Mouse (Mus musculus) myocyte (in vitro differentiated cells): ENCODE measurements at regions not wholly inside any gene's neighbourhood (a gene's known extent, or its start where the extent isn't known, plus 50 kb on each side); places are given as distances from the start of the nearest gene placed in this dataset.

Experiments used
- E2F4 ChIP-seq: IDR thresholded peaks from one replicate; pipeline ENCODE4 v1.6.1; 2011; ENCODE audit warnings: mild to moderate bottlenecking, control low read depth, moderate library complexity; ENCODE audit not compliant: insufficient read depth
- MAX ChIP-seq: IDR thresholded peaks from one replicate; pipeline ENCODE4 v1.6.1; 2011; ENCODE audit warnings: low read depth, mild to moderate bottlenecking, control low read depth
- MYOD1 ChIP-seq, 3 experiments: IDR thresholded peaks; one replicate each; pipeline ENCODE4 v1.6.1; 2011; ENCODE audit warnings: control low read depth in 2 of 3, low read depth in 2 of 3, mild to moderate bottlenecking in 2 of 3, moderate library complexity in 1 of 3; ENCODE audit not compliant: insufficient read length in 2 of 3, control insufficient read depth in 1 of 3
- MYOG ChIP-seq, 3 experiments: IDR thresholded peaks; one replicate each; pipeline ENCODE4 v1.6.1; 2011; ENCODE audit warnings: control low read depth in 2 of 3, low read depth in 2 of 3, mild to moderate bottlenecking in 2 of 3; ENCODE audit not compliant: insufficient read length in 2 of 3, control insufficient read depth in 1 of 3, insufficient read depth in 1 of 3
- POLR2A ChIP-seq: IDR thresholded peaks from one replicate; pipeline ENCODE4 v1.6.1; 2011; ENCODE audit warnings: low read depth, mild to moderate bottlenecking, control low read depth, moderate library complexity; ENCODE audit not compliant: insufficient read length
- POLR2AphosphoS2 ChIP-seq: IDR thresholded peaks from one replicate; pipeline ENCODE4 v1.6.1; 2011; ENCODE audit warnings: low read depth, control low read depth; ENCODE audit not compliant: insufficient read length
- REST ChIP-seq: IDR thresholded peaks from one replicate; pipeline ENCODE4 v1.6.1; 2011; ENCODE audit warnings: mild to moderate bottlenecking, control low read depth, moderate library complexity; ENCODE audit not compliant: insufficient read depth, insufficient read length
- SRF ChIP-seq: IDR thresholded peaks from one replicate; pipeline ENCODE4 v1.6.1; 2011; ENCODE audit warnings: low read depth; ENCODE audit not compliant: control insufficient read depth, insufficient read length
- TCF12 ChIP-seq: IDR thresholded peaks from one replicate; pipeline ENCODE4 v1.6.1; 2011; ENCODE audit warnings: mild to moderate bottlenecking, control low read depth; ENCODE audit not compliant: poor library complexity, insufficient read depth, severe bottlenecking
- TCF3 ChIP-seq: IDR thresholded peaks from one replicate; pipeline ENCODE4 v1.6.1; 2011; ENCODE audit warnings: low read depth, control low read depth; ENCODE audit not compliant: insufficient read length
- USF1 ChIP-seq: IDR thresholded peaks from one replicate; pipeline ENCODE4 v1.6.1; 2011; ENCODE audit warnings: low read depth, mild to moderate bottlenecking, control low read depth, moderate library complexity

GRCm38 (mm10) chr15:11533002-11533610 lies 133.6 kb upstream of the Tars start:
- TF ChIP-seq E2F4 (no peak), MYOD1 (IDR thresholded peaks at IDR 0.05; ENCODE audit: control insufficient read depth in 1 of 3, insufficient read length in 2 of 3, low read depth in 2 of 3) (no peak), POLR2A (no peak), POLR2AphosphoS2 (no peak), USF1 (no peak), TCF3 (no peak), REST (no peak), MAX (no peak), TCF12 (no peak), SRF (no peak), MYOG (IDR thresholded peaks at IDR 0.05; ENCODE audit: control insufficient read depth in 1 of 3, insufficient read depth in 1 of 3, insufficient read length in 2 of 3, low read depth in 2 of 3) (no peak)
